Mouse (Mus musculus): Measurements from ENCODE around the gene Rsad2.

GRCm38 (mm10) chr12:26444054-26444453 lies 12.2 kb downstream of the Rsad2 start:
- TF ChIP-seq POLR2A (IDR thresholded peaks at IDR 0.05; ENCODE audit: insufficient read depth, low read depth, low read length), result no peak
- peak; percentile 97 for TF ChIP-seq CTCF (IDR thresholded peaks at IDR 0.05)

Data from heart, adult 2 months (tissue).